Mouse (Mus musculus) gastrocnemius, adult 8-10 months (tissue): ENCODE measurements around the gene Hoxd8. TPM values are rescaled to one million over a fixed set of nuclear protein-coding genes. Genes with fewer than 3 reads are reported as not detected.
A peak's percentile ranks its signal among the peaks of the same experiment; 100 is the strongest.

ENCODE experiments used
- DNase-seq, 2 experiments: peaks; one replicate each; pipeline ENCODE4 v3.0.0; 2022; ENCODE audit warnings: low spot score in 2 of 2
- total RNA-seq, 4 experiments: library from RNA; stranded (reverse); gene quantifications; 2 replicates each; pipeline ENCODE4 v1.2.4; 2022

The Hoxd8 gene
- total RNA-seq, 4 experiments from 2014 or later: 46.8 to 53.5 (median 51.3) TPM

- peak; percentile 37 to 48 for DNase-seq
Measured at GRCm38 (mm10) chr2:74698201-74699052, 6.0 kb upstream of the Hoxd8 start.

- DNase-seq: no peak
Measured at GRCm38 (mm10) chr2:74699053-74699430, 5.4 kb upstream of the Hoxd8 start.

GRCm38 (mm10) chr2:74699664-74700545 is 4.5 kb upstream of the Hoxd8 start:
- DNase-seq: no peak

DNA sequence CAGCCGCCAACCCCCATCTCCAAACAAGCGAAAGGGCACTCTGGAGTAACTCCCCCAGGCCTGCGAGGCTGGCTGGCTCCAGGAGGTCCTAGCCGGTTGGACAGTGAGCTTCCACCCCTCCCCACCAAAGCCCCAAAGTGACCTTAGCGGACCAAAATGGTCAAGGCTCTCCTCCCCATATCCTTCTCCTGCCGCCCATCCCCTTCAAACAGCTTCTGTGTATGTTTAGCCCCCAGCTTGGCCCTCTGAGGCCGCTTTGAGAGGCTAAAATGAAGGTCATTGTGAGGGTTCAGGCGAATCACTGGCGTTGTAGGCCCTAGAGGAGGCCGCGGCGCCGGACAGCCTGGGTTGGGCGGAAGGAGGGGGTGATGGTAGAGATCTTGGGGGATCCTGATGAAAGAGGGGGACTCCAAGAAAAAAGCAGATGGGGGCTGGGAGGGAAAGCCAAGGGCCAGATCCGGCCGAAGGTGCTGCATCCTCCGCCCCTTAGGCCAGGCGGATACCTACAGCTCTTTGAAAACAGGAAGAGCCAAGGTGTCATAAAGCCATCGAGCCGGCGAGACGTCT is 3.8 kb upstream of the Hoxd8 start:
- DNase-seq: no peak

DNA sequence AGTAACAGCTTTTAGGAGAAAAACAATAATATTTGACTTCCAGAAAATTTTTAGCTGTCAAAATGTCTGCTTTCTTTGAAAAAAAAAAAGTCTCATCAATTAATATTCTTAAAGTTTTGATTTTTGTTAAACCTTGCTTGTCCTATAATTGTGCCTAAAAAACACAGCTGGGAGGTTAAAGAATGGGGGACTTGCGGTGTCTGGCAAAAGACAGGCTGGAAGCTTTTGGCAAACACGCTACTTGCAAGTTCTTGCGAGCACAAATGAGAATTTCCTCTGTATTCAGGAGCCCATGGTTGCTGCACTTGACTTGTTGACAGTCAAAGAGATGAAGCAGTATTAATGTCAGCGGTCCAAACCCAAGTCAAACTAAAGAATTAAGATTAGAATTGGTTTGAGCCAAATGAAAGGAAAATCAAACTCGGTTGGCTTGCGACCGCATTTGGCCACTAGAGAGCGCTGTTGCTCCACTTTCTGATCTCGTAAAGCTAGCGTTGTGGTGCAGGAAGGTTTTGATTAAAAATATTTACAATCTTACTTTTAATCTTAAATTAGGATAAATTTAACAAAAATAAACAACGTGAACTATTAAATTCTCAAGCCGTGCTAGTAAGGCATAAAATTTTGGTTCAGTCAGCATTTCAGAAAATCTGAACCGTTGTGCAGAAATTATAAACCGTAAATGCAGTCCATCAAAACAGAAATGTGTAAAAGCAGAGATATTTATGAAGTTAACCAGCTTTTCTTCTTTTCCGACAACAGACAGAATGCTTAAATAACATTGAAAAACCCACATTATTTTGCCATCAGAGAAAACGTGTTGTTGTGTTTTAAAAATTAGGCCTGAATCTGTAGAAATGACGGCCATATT is 2.2 kb upstream of the Hoxd8 start:
- DNase-seq: peak in 1 of 2 experiments; percentile 53

- DNase-seq: no peak
Measured at GRCm38 (mm10) chr2:74702820-74703219, 1.6 kb upstream of the Hoxd8 start.

GRCm38 (mm10) chr2:74703317-74703716 is 1.1 kb upstream of the Hoxd8 start:
- no peak for DNase-seq

- DNase-seq: no peak
Measured at GRCm38 (mm10) chr2:74703720-74704392, 559 bp upstream of the Hoxd8 start.

DNA sequence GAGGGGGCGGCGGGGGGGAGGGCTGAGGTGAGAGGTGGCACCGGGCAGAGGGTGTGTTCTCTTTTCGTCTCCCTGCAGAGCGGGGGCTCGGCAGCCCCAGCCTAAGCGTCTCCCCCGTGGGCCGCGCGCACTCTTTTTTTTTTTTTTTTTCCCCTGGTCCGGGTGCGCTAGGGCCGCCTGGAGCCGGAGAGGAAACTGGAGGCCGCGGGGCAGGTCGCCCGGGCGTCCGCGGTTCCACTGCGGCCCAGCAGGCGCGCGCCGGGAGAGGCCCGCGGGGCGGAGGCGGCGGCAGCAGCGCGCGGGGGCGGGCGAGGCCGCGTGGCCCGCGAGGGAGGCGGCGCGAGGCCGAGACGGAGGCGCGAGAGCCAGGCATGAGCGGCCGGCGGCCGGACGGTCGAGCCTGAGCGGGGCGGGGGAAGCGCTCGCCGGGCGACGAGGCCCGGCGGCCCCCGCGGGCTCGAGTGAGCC is 618 bp downstream of the Hoxd8 start:
- DNase-seq: no peak

- no peak for DNase-seq
Measured at GRCm38 (mm10) chr2:74705467-74706089, 1.2 kb downstream of the Hoxd8 start.

GRCm38 (mm10) chr2:74706393-74706960 is 2.1 kb downstream of the Hoxd8 start:
- DNase-seq: no peak

GRCm38 (mm10) chr2:74707599-74707998 is 3.2 kb downstream of the Hoxd8 start:
- DNase-seq: no peak

GRCm38 (mm10) chr2:74708676-74709075 is 4.3 kb downstream of the Hoxd8 start:
- no peak for DNase-seq

DNA sequence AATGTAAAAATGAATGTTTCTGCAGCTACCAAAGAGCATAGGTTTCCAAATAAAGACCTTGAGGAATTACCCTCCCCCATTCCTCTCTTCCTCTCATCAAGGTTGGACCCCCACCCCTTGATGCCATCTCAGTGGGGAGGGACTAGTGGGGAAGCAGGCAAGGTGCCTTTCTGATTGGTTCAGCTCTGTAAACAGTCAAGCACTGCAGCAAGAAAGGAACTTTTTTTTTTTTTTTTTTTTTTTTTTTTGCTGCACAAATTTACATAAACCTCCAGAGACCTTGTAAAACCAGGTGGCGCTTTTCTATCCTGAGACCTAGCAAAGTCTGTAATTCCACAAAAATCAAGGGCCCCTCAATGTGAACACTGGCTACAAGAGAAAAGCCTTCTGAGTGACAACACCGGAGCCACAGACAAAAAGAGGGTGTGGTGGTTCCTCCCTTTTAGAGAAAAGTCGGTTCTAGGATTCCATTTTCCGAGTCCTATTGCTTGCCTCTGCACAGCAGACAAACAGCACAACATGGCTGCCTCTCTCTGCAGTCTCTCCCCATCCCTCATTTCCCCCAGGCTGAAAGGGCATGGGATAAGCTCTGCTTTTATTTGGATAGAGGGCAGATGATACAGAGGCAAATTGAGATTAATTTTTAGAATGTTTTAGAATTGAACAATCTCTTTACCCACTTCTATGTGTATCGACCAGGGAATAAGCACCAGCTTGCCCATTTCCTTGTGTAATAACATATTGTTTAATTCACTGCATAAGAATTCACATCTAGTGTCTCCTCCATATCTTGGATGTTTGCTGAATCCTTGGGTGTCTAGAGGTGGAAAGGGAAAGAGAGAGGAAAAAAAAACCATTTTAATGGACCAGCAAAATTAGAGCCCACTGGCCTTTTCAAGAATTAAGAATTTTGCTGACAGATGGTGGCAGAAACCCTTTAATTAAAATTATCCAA is 5.3 kb downstream of the Hoxd8 start:
- no peak for DNase-seq

DNA sequence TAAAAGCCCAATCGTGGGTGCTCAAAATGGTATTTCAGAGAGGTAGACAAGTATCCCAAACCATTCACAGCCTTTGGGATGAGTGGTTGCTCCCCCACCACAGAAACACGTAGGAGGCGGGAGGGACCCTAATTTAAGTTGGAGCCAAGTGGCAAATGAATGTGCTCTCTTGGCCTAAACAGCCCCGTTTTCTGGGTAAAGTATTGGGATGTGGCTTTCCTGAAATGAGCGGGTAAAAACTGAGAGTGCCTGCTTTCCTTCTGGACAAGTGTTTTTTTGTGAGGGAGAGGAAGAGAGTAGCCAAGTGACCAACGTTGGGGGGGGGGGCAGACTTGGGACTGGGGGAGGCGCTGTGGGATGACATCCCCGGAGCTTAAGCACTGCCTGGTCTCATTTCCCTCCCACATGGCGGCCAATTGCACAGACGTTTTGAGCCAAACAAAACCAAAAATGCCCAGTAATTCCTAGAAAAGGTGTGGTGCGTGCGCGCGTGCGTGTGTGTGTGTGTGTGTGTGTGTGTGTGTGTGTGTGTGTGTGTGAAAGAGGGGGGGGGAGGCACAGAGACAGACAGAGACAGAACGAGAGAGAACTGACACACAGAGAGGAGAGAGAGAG is 6.6 kb downstream of the Hoxd8 start:
- DNase-seq: no peak

DNA sequence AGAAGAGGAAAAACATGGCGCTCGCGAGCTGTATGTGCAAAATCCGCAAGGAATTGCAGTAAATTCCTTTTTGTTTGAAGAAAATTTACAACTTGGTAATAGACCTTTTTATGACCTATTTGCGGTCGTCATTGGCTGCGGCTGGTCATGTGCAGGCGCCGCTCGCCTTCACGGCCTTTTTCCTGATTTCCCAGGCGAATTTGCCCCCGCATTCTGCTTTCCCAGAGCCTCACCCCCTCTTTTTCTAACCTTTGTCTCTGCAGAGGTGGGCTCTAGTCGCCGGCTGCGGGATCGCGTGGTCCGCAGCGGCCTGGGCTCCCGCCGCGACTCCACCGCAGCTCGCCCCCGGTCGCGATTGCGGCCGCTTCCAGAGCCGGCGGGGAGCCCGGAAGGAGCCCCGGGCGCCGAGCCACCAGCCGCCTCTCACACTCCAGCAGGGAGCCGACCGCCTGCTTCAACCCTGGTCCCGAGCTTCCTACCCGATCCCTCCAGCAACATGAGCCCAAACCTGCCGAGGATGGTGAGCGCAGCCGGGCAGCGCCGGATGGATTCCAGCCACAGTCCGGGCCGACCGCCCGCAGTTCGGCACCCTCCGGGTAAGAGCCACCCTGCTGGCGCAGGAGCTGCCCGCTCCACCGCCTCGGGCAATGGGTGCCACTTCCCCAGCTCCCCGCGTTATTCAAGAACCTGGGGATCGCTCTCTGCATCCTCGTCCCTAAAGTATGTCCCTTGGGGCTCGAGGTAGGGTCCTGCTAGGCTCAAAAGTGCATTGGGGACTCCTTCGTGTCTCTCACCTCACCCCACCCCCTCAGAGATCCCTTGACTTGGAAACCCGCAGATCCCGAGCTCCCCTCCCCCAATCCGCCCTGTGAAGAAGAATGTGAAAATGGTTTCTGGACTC is 7.6 kb downstream of the Hoxd8 start, which contains the start of the genes Hoxd3 and Hoxd4:
Gene Hoxd3, plus strand, starts transcription at position 207 of the 901 bp plus-strand sequence.
Gene Hoxd4, plus strand, starts transcription at position 209 of the 901 bp plus-strand sequence.
- DNase-seq: peak in 1 of 2 experiments; percentile 51
